Mouse (Mus musculus) ES-Bruce4 (cell line): ENCODE results near the gene Scaper. TPM values are rescaled to one million over a fixed set of nuclear protein-coding genes. Genes with fewer than 3 reads are reported as not detected.

Experiments
- H3K27ac ChIP-seq: 2 replicates; pipeline ENCODE4 v1.5.1; 2012; ENCODE audit warnings: low read length, inconsistent platforms; ENCODE audit not compliant: insufficient read depth
- H3K27me3 ChIP-seq: 2 replicates; pipeline ENCODE4 v1.6.1; 2012; ENCODE audit warnings: mild to moderate bottlenecking, low read length, inconsistent platforms; ENCODE audit not compliant: control insufficient read depth, poor library complexity, insufficient read depth, severe bottlenecking
- H3K36me3 ChIP-seq: 2 replicates; pipeline ENCODE4 v1.6.1; 2012; ENCODE audit warnings: inconsistent platforms, mild to moderate bottlenecking, low read length, moderate library complexity; ENCODE audit not compliant: control insufficient read depth, poor library complexity, insufficient read depth, severe bottlenecking
- H3K4me1 ChIP-seq: one replicate; pipeline ENCODE4 v1.8.1; 2011; ENCODE audit warnings: low read length; ENCODE audit not compliant: control insufficient read depth, insufficient read depth
- H3K4me3 ChIP-seq: 2 replicates; pipeline ENCODE4 v1.5.1; 2011; ENCODE audit warnings: low read depth, mild to moderate bottlenecking, low read length
- H3K9ac ChIP-seq: 2 replicates; pipeline ENCODE4 v1.6.1; 2012; ENCODE audit warnings: low read depth, mild to moderate bottlenecking, inconsistent platforms; ENCODE audit not compliant: poor library complexity, severe bottlenecking
- H3K9me3 ChIP-seq: replicated peaks from 2 replicates; pipeline ENCODE4 v1.6.1; 2012; ENCODE audit warnings: mild to moderate bottlenecking, low read length, inconsistent platforms; ENCODE audit not compliant: control insufficient read depth, poor library complexity, insufficient read depth, severe bottlenecking
- CTCF ChIP-seq: IDR thresholded peaks from one replicate; pipeline ENCODE4 v1.8.1; 2011; ENCODE audit warnings: low read depth, low read length
- EP300 ChIP-seq: IDR thresholded peaks from 2 replicates; pipeline ENCODE4 v1.6.1; 2011; ENCODE audit warnings: low read depth, low read length; ENCODE audit not compliant: insufficient read depth
- POLR2A ChIP-seq: IDR thresholded peaks from one replicate; pipeline ENCODE4 v1.8.1; 2011; ENCODE audit warnings: low read length; ENCODE audit not compliant: insufficient read depth
- polyA plus RNA-seq: library from polyadenylated mRNA; stranded (reverse); fragments of >200 nt; gene quantifications from 2 replicates; pipeline ENCODE4 v1.2.4, GENCODE M21; 2011; ENCODE audit warnings: low read depth; ENCODE audit not compliant: missing spikeins, insufficient read depth, insufficient read length

The Scaper gene
- polyA plus RNA-seq, 1 experiment: 22.7 TPM

DNA sequence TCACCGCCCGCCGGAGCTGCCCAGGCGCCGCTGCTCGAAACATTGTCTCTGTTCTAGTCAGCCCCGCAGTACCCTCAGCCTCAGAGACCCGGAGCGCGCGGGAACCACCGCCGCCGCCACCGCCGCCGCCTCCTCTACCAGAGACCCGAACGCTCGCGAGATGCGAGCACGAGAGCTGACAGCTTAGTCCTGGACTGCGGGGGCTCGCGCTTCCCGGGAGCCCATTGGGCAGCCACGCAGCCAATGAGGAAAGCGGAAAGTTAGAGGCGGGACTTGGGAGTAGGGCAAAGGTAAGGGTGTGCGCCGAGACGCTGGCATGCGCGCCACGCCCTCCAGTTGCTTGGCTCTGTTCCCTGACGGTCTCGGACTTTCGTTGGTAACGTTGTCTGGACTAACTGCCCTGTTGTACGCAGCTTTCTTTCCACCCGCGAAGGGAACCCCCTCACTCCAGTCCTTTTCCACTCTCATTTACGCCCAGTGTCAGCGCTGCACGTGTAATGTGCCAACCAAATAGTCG lies 425.8 kb downstream of the Scaper start, which contains the start of gene Etfa:
TSS of gene Etfa (minus strand) at position 217 of the 517 bp plus-strand sequence.
- H3K36me3 ChIP-seq: no peaks in the 10 kb centered on the region
- no peaks in the 10 kb centered on the region for H3K4me1 ChIP-seq
- H3K9ac ChIP-seq: peak within 1 kb of the TSS; percentile 93
- H3K4me3 ChIP-seq: peak within 1 kb of the TSS; percentile 81
- no peaks in the 10 kb centered on the region for H3K27me3 ChIP-seq
- H3K27ac ChIP-seq: peak within 1 kb of the TSS; percentile 46; the same call in 1 of the 2 replicates
- TF ChIP-seq POLR2A: peak; percentile 53
- TF ChIP-seq CTCF: no peak
- H3K9me3 ChIP-seq: peaks cover 3% of the 10 kb centered on the region; the same call in 1 of the 2 replicates

GRCm38 (mm10) chr9:55511521-55511993 lies 426.4 kb downstream of the Scaper start:
- H3K27me3 ChIP-seq: no peaks in the 10 kb centered on the region
- H3K4me1 ChIP-seq: no peaks in the 10 kb centered on the region
- H3K9ac ChIP-seq: peak overlapping the region; percentile 93
- H3K4me3 ChIP-seq: peak overlapping the region; percentile 81
- no peaks in the 10 kb centered on the region for H3K36me3 ChIP-seq
- peak overlapping the region; percentile 46; the same call in 1 of the 2 replicates for H3K27ac ChIP-seq
- H3K9me3 ChIP-seq: peaks cover 3% of the 10 kb centered on the region; the same call in 1 of the 2 replicates
- TF ChIP-seq POLR2A (no peak), EP300 (no peak), CTCF (no peak)

DNA sequence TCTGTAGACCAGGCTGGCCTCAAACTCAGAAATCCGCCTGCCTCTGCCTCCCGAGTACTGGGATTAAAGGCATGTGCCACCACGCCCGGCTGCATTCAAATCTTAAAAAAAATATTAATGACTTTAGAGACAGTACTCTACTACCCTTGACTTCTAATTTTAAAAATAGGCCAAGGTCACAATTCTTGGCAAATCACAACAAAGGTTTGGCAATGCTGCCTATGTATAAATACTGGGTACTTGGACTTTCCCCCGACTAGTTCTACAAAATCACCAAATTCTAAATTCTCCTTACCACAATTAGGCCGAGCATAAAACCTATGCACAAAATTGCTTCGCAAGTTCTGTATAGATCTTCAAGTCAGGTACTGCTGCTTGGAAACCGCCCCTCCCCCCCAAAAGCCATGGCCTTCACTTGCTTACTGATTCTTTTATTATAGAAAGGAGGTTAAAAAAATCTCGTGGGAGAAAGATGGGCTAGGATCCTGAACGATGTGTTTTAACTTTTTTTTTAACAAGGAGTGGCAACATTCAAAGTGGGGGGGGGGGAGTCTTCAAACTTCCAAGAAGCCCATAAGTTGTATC lies 427.2 kb downstream of the Scaper start:
- TF ChIP-seq EP300 (no peak), CTCF (no peak), POLR2A (no peak)
- no peak overlapping the region for H3K27ac ChIP-seq
- H3K4me1 ChIP-seq: no peaks in the 10 kb centered on the region
- no peaks in the 10 kb centered on the region for H3K27me3 ChIP-seq
- H3K9ac ChIP-seq: 0 out of 2 replicates have a peak overlapping the region, but pooled peaks have one; percentile 93
- H3K4me3 ChIP-seq: no peak overlapping the region
- no peaks in the 10 kb centered on the region for H3K36me3 ChIP-seq
- peaks cover 3% of the 10 kb centered on the region; the same call in 1 of the 2 replicates for H3K9me3 ChIP-seq

DNA sequence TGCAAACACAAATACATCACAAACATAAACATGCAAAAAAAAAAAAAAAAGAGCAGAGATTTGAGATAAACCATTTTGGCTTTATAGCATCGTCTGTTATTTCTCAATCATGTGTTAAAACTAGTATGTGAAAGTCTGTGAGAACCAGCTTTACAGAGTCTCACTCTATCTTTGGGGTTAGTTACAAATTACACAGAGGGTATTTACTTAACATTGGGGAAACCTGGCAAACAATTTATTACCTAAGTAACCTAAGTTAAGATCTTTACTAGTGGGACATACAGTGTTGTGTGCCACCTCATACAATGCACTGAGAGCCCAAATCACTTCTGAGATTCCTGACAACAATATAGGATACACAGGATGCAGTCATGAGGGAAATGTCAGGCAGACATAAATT lies 428.2 kb downstream of the Scaper start:
- TF ChIP-seq POLR2A (no peak), CTCF (no peak), EP300 (no peak)
- H3K9ac ChIP-seq: no peak overlapping the region
- peaks cover 3% of the 10 kb centered on the region; the same call in 1 of the 2 replicates for H3K9me3 ChIP-seq
- no peak overlapping the region for H3K4me3 ChIP-seq
- no peak overlapping the region for H3K27ac ChIP-seq
- H3K4me1 ChIP-seq: no peaks in the 10 kb centered on the region
- H3K27me3 ChIP-seq: no peaks in the 10 kb centered on the region
- no peaks in the 10 kb centered on the region for H3K36me3 ChIP-seq

DNA sequence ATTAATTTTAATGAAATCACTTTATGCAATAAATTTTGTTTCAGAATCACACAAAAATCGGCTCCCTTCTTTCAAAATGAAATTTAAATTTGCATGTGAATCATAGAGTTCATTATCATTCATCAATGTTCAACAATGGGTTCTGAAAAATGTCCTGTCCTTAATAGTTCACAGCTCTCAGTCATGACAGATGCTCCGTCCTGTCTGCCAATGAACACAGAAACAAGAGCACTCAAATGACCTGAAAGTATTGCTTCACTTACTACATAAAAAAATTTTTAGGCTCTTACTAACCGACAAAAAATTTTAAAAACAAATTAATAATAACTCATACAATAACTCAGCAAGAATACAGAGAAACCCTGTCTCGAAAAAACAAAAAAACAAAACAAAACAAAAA lies 429.2 kb downstream of the Scaper start:
- Histone ChIP-seq H3K36me3 (no peaks in the 10 kb centered on the region), H3K4me1 (no peaks in the 10 kb centered on the region), H3K9ac (no peak overlapping the region), H3K27ac (no peak overlapping the region), H3K9me3 (no peaks in the 10 kb centered on the region), H3K4me3 (no peak overlapping the region), H3K27me3 (no peaks in the 10 kb centered on the region)
- TF ChIP-seq CTCF (no peak), POLR2A (no peak), EP300 (no peak)

DNA sequence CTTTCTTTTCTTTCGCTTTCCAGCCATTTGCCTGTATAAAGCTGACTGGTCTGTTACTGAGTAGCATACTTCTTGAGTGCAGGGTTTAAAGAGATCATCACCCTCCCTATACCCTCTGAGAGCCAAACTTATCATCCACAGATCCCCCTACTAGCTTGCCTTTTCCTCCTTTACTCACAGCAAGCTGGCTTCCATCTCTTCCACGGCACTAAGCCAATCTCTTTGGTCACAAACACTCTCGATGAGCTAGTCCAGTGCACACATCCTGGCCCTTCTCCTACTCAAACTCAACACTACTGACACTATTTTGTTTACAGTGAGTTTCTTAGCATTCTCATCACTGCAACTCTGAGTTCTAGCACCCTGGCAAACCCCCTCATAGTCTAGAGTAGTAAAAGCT lies 430.0 kb downstream of the Scaper start:
- H3K27me3 ChIP-seq: no peaks in the 10 kb centered on the region
- no peaks in the 10 kb centered on the region for H3K36me3 ChIP-seq
- TF ChIP-seq CTCF: no peak
- TF ChIP-seq POLR2A: no peak
- TF ChIP-seq EP300: no peak
- no peaks in the 10 kb centered on the region for H3K9me3 ChIP-seq
- no peak overlapping the region for H3K27ac ChIP-seq
- no peak overlapping the region for H3K9ac ChIP-seq
- no peak overlapping the region for H3K4me3 ChIP-seq
- no peaks in the 10 kb centered on the region for H3K4me1 ChIP-seq

Other genes starting within 250 kb of the Scaper start
- not detected in 2 replicates for gene 4930563M21Rik, start 72.4 kb upstream of the Scaper start, polyA plus RNA-seq
- gene Rcn2, start 103.7 kb upstream of the Scaper start, polyA plus RNA-seq: 72.3 and 82.3 TPM in 2 replicates
- gene Pstpip1, start 151.8 kb upstream of the Scaper start, polyA plus RNA-seq: 3.5 and 5.2 TPM in 2 replicates
- 91.2 and 96.4 TPM in 2 replicates for gene Tspan3, start 227.4 kb upstream of the Scaper start, polyA plus RNA-seq